Mouse (Mus musculus) midbrain, embryonic 15.5 days (tissue): ENCODE measurements around the gene Atrip. TPM values are rescaled to one million over a fixed set of nuclear protein-coding genes. Genes with fewer than 3 reads are reported as not detected.

Experiments used
- polyA plus RNA-seq: library from polyadenylated mRNA; unstranded; fragments of >200 nt; fragmentation: Nextera tagmentation; extraction: Ambion mirVana; gene quantifications from 2 replicates; pipeline ENCODE4 v1.2.1, GENCODE M21; 2015

Atrip gene
- polyA plus RNA-seq, 1 experiment from 2014 or later: 35.6 TPM

Other genes with a start within 250 kb of the Atrip start
- gene Celsr3, start 247.8 kb downstream of the Atrip start, polyA plus RNA-seq: 19.6 and 21.3 TPM in 2 replicates
- 16.7 and 17.8 TPM in 2 replicates for gene Slc26a6, start 220.8 kb downstream of the Atrip start, polyA plus RNA-seq
- 0.18 and 0.24 TPM in 2 replicates for gene Tmem89, start 159.5 kb downstream of the Atrip start, polyA plus RNA-seq
- 443 and 465 TPM in 2 replicates for gene Uqcrc1, start 137.5 kb downstream of the Atrip start, polyA plus RNA-seq
- gene Col7a1, start 120.5 kb downstream of the Atrip start, polyA plus RNA-seq: 2.5 and 2.7 TPM in 2 replicates
- gene Ucn2, start 88.1 kb downstream of the Atrip start, polyA plus RNA-seq: not detected in 2 replicates
- gene Pfkfb4, start 82.3 kb downstream of the Atrip start, polyA plus RNA-seq: 33.7 and 36.7 TPM in 2 replicates
- gene Shisa5, start 35.6 kb downstream of the Atrip start, polyA plus RNA-seq: 66.0 and 68.4 TPM in 2 replicates
- 18.0 TPM in 2 replicates for gene Trex1, start 14.4 kb downstream of the Atrip start, polyA plus RNA-seq
- gene Ccdc51, start 8.4 kb upstream of the Atrip start, polyA plus RNA-seq: 14.3 and 16.8 TPM in 2 replicates
- 607 and 639 TPM in 2 replicates for gene Tma7, start 8.5 kb upstream of the Atrip start, polyA plus RNA-seq
- 25.5 and 27.3 TPM in 2 replicates for gene Plxnb1, start 21.3 kb upstream of the Atrip start, polyA plus RNA-seq
- not detected in 2 replicates for gene Fbxw21, start 87.9 kb upstream of the Atrip start, polyA plus RNA-seq
- not detected in 2 replicates for gene Fbxw13, start 121.9 kb upstream of the Atrip start, polyA plus RNA-seq
- not detected in 2 replicates for gene Fbxw20, start 160.6 kb upstream of the Atrip start, polyA plus RNA-seq
- not detected in 2 replicates for gene Fbxw14, start 213.6 kb upstream of the Atrip start, polyA plus RNA-seq